Mouse (Mus musculus) monocyte, adult 2 months (primary cell): ENCODE measurements at regions not wholly inside any gene's neighbourhood (a gene's known extent, or its start where the extent isn't known, plus 50 kb on each side); places are given as distances from the start of the nearest gene placed in this dataset.

Source experiments
- DNase-seq, 2 experiments: peaks; one replicate each; pipeline ENCODE4 v3.0.0; 2022; ENCODE audit warnings: low spot score in 2 of 2, low read depth in 1 of 2

- no peak for DNase-seq
Measured at GRCm38 (mm10) chr14:120560416-120560815, 82.2 kb downstream of the Rap2a start.

GRCm38 (mm10) chr14:120560987-120561386 is 82.7 kb downstream of the Rap2a start:
- no peak for DNase-seq

DNA sequence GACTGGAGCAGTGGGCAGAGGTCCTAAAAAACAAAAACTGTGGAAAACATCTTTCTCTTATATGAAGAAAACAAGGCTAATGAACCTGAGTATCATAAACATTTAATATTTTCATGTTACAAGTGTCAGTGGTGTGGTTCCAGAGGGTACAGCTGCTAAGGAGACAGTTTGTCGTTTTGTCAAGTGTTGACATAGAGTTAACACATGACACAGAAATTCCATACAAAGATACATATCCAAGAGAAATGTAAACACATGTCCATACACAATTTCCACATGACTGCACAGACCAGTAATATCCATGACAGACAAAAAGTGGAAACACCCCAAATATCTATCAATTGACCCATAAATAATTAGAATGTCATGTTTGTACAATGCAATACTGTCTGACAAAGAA is 88.7 kb downstream of the Rap2a start:
- DNase-seq = no peak

- DNase-seq = no peak
Measured at GRCm38 (mm10) chr14:120568054-120568453, 89.8 kb downstream of the Rap2a start.

- no peak for DNase-seq
Measured at GRCm38 (mm10) chr14:120572238-120572637, 94.0 kb downstream of the Rap2a start.

GRCm38 (mm10) chr14:120575202-120575601 is 97.0 kb downstream of the Rap2a start:
- DNase-seq = no peak

DNA sequence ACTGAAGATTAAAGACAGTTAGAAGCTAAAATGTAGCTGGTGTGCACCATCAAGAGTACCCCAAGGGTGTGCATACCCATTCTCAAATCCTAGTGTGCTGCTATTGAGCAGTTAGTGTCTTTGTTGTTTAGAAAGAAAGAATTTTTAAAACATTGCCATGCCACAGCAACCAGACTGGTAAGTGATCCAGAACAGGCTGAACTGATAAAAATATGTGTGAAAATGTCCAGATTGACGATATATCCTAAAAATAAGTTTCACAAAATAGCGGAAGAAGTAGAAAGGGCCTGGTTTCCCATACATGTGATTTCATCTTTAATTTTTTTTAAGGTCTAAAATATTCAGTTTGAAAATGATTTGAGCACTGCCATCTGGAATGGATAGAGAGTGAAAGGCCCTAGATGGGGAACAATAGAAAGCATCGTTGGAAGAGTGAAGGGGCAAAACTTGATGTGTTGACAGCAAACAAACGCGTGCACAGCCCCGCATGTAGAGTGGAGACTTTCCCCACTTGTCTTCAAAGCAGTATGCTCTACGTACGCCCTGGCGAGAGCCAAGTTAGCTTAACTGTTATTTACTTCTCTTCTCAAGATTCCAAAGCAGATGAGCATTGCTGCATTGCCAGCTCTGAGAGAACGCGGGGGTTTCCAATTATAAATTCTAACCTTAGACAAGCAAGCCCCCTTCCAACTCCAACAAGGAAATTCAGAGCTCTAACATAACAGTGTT is 100.3 kb downstream of the Rap2a start:
- DNase-seq = no peak

DNA sequence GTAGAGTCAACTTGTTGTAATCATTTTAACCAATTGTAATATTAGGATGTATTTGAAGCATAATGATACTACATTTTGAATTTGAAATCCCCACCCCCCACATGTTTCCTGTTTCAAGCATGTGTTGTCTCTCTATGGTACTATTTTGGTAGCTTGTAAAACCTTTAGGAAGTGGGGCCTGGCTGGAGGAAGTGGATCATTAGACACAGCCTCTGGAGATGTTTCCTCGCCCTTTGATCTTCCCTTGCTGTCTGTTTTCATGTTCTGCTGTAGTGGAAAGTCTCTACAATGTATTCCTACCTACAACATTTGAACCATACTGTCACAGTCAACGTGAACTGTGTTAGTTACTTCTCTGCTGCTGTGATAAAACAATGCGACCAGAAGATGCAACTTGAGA is 105.6 kb downstream of the Rap2a start:
- no peak for DNase-seq

- DNase-seq = no peak
Measured at GRCm38 (mm10) chr14:120592191-120592590, 113.9 kb downstream of the Rap2a start.

DNA sequence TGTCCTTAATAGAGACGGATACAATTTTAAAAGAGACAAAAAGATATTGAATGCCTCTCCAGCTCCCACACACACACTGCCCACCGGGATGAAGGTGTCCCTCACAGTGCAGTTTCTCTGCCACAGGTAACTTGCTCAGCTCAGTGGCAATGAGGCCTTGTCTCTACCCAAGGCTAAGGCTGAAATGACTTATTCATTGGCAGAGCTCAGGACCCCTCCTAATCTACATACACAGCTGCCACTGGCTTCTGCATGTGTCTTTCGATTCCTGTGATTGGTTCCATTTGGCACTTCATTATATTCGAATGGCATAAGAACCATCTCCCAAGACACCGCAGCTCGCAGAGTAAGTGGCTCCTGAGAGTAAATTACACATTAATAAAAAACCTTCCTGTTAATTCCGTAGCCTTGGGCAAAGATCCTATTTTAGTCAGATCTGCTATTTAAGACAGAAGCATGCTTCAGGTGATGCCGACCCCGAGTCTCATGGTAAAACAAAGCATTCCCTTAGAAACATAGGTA is 122.2 kb downstream of the Rap2a start:
- no peak for DNase-seq

GRCm38 (mm10) chr14:120601510-120601909 is 123.3 kb downstream of the Rap2a start:
- no peak for DNase-seq

GRCm38 (mm10) chr14:120603849-120604492 is 125.7 kb downstream of the Rap2a start:
- no peak for DNase-seq

- no peak for DNase-seq
Measured at GRCm38 (mm10) chr14:120607801-120608200, 129.6 kb downstream of the Rap2a start.

DNA sequence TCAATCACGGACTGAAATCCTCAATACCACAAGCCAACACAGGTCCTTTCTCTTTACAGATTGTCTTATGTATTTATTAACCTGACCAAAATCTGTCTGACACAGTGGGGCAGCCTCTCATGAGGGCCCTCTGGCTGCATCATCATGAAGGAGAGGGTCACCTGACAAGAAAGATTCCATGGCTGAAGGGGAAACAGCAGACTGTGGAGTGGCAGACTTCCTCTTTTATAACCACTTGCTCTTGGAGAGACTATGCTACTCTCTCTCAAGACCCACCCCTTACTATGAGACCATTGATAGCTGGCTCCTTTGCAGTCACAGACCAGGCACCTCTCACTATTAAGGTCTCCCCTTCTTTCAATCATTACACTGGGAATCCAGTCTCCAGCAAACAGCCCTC is 133.1 kb downstream of the Rap2a start:
- peak in 1 of 2 experiments; percentile 0 for DNase-seq

- no peak for DNase-seq
Measured at GRCm38 (mm10) chr14:120626223-120626935, 148.1 kb downstream of the Rap2a start.

- no peak for DNase-seq
Measured at GRCm38 (mm10) chr14:120626936-120627277, 148.7 kb downstream of the Rap2a start.

- no peak for DNase-seq
Measured at GRCm38 (mm10) chr14:120632771-120633170, 154.5 kb downstream of the Rap2a start.

DNA sequence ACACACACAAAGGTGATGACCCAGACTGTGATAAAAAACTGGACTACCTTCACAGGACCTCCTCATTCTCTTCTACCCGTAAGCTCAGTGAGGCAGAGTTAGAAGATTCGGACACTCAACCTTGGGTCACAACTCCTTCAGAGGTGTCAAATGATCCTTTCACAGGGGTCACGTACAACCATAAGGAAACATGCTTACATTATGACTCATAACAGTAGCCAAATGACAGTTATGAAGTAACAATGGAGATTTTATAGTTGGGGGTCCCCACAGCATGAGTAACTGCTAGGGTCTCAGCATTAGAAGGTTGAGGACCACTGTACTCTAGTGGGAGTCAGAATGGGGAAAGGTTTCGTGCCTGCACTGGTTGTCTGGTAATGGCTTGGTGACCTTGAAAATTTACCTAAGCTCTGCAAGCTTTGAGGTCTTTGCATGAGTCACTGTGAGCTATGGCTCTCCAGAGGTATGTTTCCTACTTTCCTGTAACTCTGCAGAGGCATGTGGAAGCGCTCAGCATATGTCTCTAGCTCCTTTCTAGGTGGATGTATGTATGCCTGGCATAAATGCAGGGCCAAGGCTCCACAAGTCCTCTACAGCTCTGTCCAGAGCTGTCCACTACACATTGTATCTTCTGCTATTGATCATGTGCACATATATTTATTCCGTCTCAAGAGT is 158.6 kb downstream of the Rap2a start:
- DNase-seq = no peak

- DNase-seq = no peak
Measured at GRCm38 (mm10) chr14:120637486-120638125, 159.4 kb downstream of the Rap2a start.

DNA sequence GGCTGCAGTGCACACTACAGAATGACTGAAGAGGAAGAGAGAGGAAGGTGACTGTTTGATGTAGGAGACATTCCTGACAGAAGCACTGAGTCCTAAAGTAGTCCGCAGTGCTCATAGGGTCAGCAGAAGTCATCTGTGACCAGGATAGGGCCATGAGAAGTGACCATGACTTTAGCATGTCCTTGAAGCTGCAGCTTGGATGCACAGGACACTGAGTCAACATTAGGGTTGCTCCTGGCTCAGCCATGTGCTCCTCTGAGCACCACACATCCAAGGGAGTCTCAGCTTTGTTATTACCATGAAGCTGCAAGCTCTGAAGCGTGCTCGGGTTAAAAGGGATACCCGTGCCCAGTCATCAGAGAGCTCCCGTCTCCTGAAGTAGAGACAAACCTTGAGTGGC is 164.3 kb downstream of the Rap2a start:
- DNase-seq = no peak

- no peak for DNase-seq
Measured at GRCm38 (mm10) chr14:120652034-120652433, 173.8 kb downstream of the Rap2a start.
